Mouse (Mus musculus) forebrain, embryonic 13.5 days (tissue): ENCODE measurements at regions not wholly inside any gene's neighbourhood (a gene's known extent, or its start where the extent isn't known, plus 50 kb on each side); places are given as distances from the start of the nearest gene placed in this dataset.

Experiments
- ATAC-seq: fragments of 200-750 bp; cut with Nextera tagmentation; 2 replicates; pipeline ENCODE4 v1.8.0; 2017
- H3K27ac ChIP-seq: fragments of 300-500 bp; sonication (generic); 2 replicates; pipeline ENCODE4 v1.5.1; 2015; ENCODE audit warnings: inconsistent platforms, mild to moderate bottlenecking, moderate library complexity
- H3K27me3 ChIP-seq: fragments of 300-500 bp; sonication (generic); 2 replicates; pipeline ENCODE4 v1.6.1; 2015; ENCODE audit warnings: mild to moderate bottlenecking, inconsistent platforms
- H3K36me3 ChIP-seq: fragments of 300-500 bp; sonication (generic); 2 replicates; pipeline ENCODE4 v1.6.1; 2015; ENCODE audit warnings: mild to moderate bottlenecking, inconsistent platforms; ENCODE audit not compliant: poor library complexity, severe bottlenecking
- H3K4me1 ChIP-seq: fragments of 300-500 bp; sonication (generic); 2 replicates; pipeline ENCODE4 v1.6.1; 2015; ENCODE audit warnings: inconsistent platforms
- H3K4me2 ChIP-seq: fragments of 300-500 bp; sonication (generic); 2 replicates; pipeline ENCODE4 v1.6.1; 2015; ENCODE audit warnings: inconsistent platforms, mild to moderate bottlenecking, moderate library complexity
- H3K4me3 ChIP-seq: fragments of 300-500 bp; sonication (generic); 2 replicates; pipeline ENCODE4 v1.5.1; 2015; ENCODE audit warnings: mild to moderate bottlenecking, inconsistent platforms
- H3K9ac ChIP-seq: fragments of 300-500 bp; sonication (generic); 2 replicates; pipeline ENCODE4 v1.6.1; 2015; ENCODE audit warnings: mild to moderate bottlenecking, inconsistent platforms
- H3K9me3 ChIP-seq: fragments of 300-500 bp; sonication (generic); replicated peaks from 2 replicates; pipeline ENCODE4 v1.6.1; 2016; ENCODE audit warnings: inconsistent platforms
- WGBS: fragments of 180-500 bp; shearing (Covaris S2); methylation state at CpG from one replicate; pipeline ENCODE4 v1.1.7; 2015; 5-methylcytosine and 5-hydroxymethylcytosine counted together

GRCm38 (mm10) chr15:47386881-47387399 is 6497.8 kb upstream of the Gm7489 start:
- no peaks in the 10 kb centered on the region for H3K36me3 ChIP-seq
- H3K4me3 ChIP-seq, result no peak overlapping the region
- H3K9me3 ChIP-seq, result no peaks in the 10 kb centered on the region
- H3K4me2 ChIP-seq, result no peak overlapping the region
- 9% methylated on average over 2 of the region's 2 CpGs for WGBS
- no peaks in the 10 kb centered on the region for H3K4me1 ChIP-seq
- H3K27ac ChIP-seq, result no peak overlapping the region
- H3K9ac ChIP-seq, result no peak overlapping the region
- H3K27me3 ChIP-seq, result no peaks in the 10 kb centered on the region
- peak; percentile 59 for ATAC-seq
